8 mouse cellular contexts compared by ENCODE assay signal in the genomic region with DNA sequence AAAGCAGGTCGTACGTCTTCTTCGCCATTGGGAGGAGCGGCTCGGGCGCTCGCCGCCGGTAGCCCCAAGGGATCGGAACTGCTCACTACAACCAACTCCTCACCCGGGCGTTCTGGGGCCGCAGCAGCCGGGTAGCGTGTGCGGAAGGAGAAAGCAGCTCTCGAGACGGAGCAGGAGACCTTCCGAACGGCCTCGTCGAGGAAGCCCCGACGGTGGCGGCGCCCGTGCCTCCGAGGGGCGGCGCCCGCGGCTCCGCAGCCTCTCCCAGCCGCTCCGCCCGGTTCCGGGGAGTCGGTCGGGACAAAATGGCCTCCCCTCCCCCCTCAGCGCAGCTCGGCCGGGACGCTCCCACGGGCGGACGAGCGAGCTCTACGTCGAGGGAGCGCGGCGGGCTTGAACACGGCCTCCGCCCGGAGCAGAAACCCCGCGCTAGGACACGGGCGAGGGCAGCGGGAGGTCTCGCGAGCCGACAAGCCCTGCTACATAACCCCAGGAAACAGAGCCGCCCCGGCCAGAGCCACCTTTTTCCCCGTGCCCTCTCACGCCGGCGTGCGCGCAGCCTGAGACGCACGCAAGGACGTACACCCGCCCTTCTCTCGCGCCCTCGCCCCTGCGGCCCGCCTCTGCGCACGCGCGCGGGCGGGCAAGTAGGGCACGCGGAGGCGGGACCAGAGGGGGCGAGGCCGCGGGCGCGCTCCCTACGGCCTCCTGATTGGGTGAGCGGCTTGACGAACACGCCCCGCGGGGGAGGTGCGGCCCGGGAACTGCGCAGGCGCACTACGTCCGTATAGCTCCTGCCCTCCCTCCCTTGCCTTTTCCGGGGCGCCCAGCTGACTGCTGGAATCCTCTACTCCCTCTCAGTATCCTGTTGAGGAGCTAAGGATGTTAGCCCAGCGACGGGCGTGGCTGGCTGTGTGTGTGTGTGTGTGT. TPM values are rescaled to one million over a fixed set of nuclear protein-coding genes. Genes with fewer than 3 reads are reported as not detected.
DNase-seq lines count a peak whose midpoint lies in the region; ATAC-seq lines count a peak whose summit lies in the region.

A gene (minus strand): TSS at position 579 of the 930 bp plus-strand sequence.

- peak within 1 kb of the TSS; percentile 96 for H3K27ac ChIP-seq in brown adipose tissue, adult 24 weeks (replicated peaks; ENCODE audit: low read depth, low read length)
- H3K27ac ChIP-seq in heart, embryonic 13.5 days (replicated peaks), result peak within 1 kb of the TSS; percentile 99
- peak within 1 kb of the TSS; percentile 100 for H3K27ac ChIP-seq in liver, embryonic 12.5 days
- H3K27ac ChIP-seq in stomach, embryonic 15.5 days, result peak within 1 kb of the TSS; percentile 99

- peak; percentile 99 for ATAC-seq in heart, embryonic 13.5 days (ENCODE audit: extremely low read depth, insufficient number of reproducible peaks, low FRiP score, low TSS enrichment)
- ATAC-seq in liver, embryonic 12.5 days, result peak; percentile 96
- ATAC-seq in stomach, embryonic 15.5 days (ENCODE audit: insufficient read depth, low FRiP score, low read depth), result peak; percentile 99

- DNase-seq in CD4-positive, CD25-positive, alpha-beta regulatory T cell, adult 2 months (ENCODE audit: low read depth, low spot score), result peak; percentile 99
- peak; percentile 57 for DNase-seq in fat pad, adult 2 months (ENCODE audit: extremely low read depth, low read depth, low spot score)
- DNase-seq in kidney, postnatal 10 days, result peak; percentile 99
- DNase-seq in natural killer cell, adult 2 months (ENCODE audit: low spot score in 2 of 2), result peak; percentile 97 to 98

- no peaks in the 10 kb centered on the region for H3K36me3 ChIP-seq in heart, embryonic 13.5 days
- H3K36me3 ChIP-seq in liver, embryonic 12.5 days, result peaks cover 6% of the 10 kb centered on the region; the same call in 1 of the 2 replicates
- H3K36me3 ChIP-seq in stomach, embryonic 15.5 days, result no peaks in the 10 kb centered on the region

- peak within 1 kb of the TSS; percentile 86 for H3K4me3 ChIP-seq in brown adipose tissue, adult 24 weeks (ENCODE audit: insufficient read depth, low read depth, low read length)
- peak within 1 kb of the TSS; percentile 97 for H3K4me3 ChIP-seq in heart, embryonic 13.5 days
- peak within 1 kb of the TSS; percentile 77 for H3K4me3 ChIP-seq in liver, embryonic 12.5 days
- H3K4me3 ChIP-seq in stomach, embryonic 15.5 days (replicated peaks), result peak within 1 kb of the TSS; percentile 94

- H3K27me3 ChIP-seq in heart, embryonic 13.5 days (replicated peaks), result no peaks in the 10 kb centered on the region
- no peaks in the 10 kb centered on the region for H3K27me3 ChIP-seq in liver, embryonic 12.5 days (replicated peaks)
- H3K27me3 ChIP-seq in stomach, embryonic 15.5 days (replicated peaks), result no peaks in the 10 kb centered on the region

- peak within 1 kb of the TSS; percentile 96 for H3K9ac ChIP-seq in heart, embryonic 13.5 days
- H3K9ac ChIP-seq in liver, embryonic 12.5 days, result peak within 1 kb of the TSS; percentile 93
- peak within 1 kb of the TSS; percentile 83 for H3K9ac ChIP-seq in stomach, embryonic 15.5 days

- H3K9me3 ChIP-seq in heart, embryonic 13.5 days, result no peaks in the 10 kb centered on the region
- no peaks in the 10 kb centered on the region for H3K9me3 ChIP-seq in liver, embryonic 12.5 days (replicated peaks)
- no peaks in the 10 kb centered on the region for H3K9me3 ChIP-seq in stomach, embryonic 15.5 days

- peak within 1 kb of the TSS; percentile 90 for H3K4me2 ChIP-seq in heart, embryonic 13.5 days
- peak within 1 kb of the TSS; percentile 82 for H3K4me2 ChIP-seq in liver, embryonic 12.5 days
- H3K4me2 ChIP-seq in stomach, embryonic 15.5 days, result peak within 1 kb of the TSS; percentile 78

- WGBS in heart, embryonic 13.5 days, result under 1% methylated on average over 100 of the region's 111 CpGs
- WGBS in liver, embryonic 12.5 days (ENCODE audit: insufficient replicate concordance), result under 1% methylated on average over 110 of the region's 111 CpGs
- 0% methylated on average over 85 of the region's 111 CpGs for WGBS in stomach, embryonic 15.5 days

- H3K4me1 ChIP-seq in brown adipose tissue, adult 24 weeks (ENCODE audit: control insufficient read depth, insufficient read depth, insufficient read length, low read length), result peaks cover 4% of the 10 kb centered on the region
- peaks cover 33% of the 10 kb centered on the region for H3K4me1 ChIP-seq in heart, embryonic 13.5 days
- peaks cover 41% of the 10 kb centered on the region for H3K4me1 ChIP-seq in liver, embryonic 12.5 days
- peaks cover 7% of the 10 kb centered on the region for H3K4me1 ChIP-seq in stomach, embryonic 15.5 days

RNA-seq across cellular contexts. Expression of the gene that starts here (rescaled TPM):
- 102 and 108 TPM in 2 replicates for polyA plus RNA-seq in brown adipose tissue, adult 24 weeks (2012; ENCODE audit: insufficient read depth, insufficient read length, missing spikeins)
- 59.8 and 60.8 TPM in 2 replicates for polyA plus RNA-seq in heart, embryonic 13.5 days (2015; fragmentation: Nextera tagmentation; extraction: Ambion mirVana)
- 79.4 and 80.8 TPM in 2 replicates for polyA plus RNA-seq in liver, embryonic 12.5 days (2016; fragmentation: Nextera tagmentation; extraction: Ambion mirVana)
- polyA plus RNA-seq in stomach, embryonic 15.5 days (2015; fragmentation: Nextera tagmentation; extraction: Ambion mirVana), result 86.4 and 91.2 TPM in 2 replicates

Comparison
In these comparisons a context has a peak if more than half of its experiments do, and no peak if none do; other contexts are left out.
1. Peak in every context shown above with its lines: DNase-seq, ATAC-seq, H3K4me3 ChIP-seq and H3K27ac ChIP-seq.